Mouse (Mus musculus): ENCODE measurements around the gene Rnf207. TPM values are rescaled to one million over a fixed set of nuclear protein-coding genes. Genes with fewer than 3 reads are reported as not detected.

The Rnf207 gene
- polyA plus RNA-seq, 1 experiment from 2014 or later: 0.31 TPM

GRCm38 (mm10) chr4:152290385-152290784 lies 28.4 kb downstream of the Rnf207 start:
- Histone ChIP-seq H3K27ac (no peak overlapping the region), H3K4me1 (peaks cover 29% of the 10 kb centered on the region), H3K36me3 (no peaks in the 10 kb centered on the region), H3K27me3 (peaks cover 89% of the 10 kb centered on the region), H3K4me2 (peak overlapping the region; percentile 44), H3K4me3 (peak overlapping the region; percentile 29), H3K9me3 (no peaks in the 10 kb centered on the region), H3K9ac (no peak overlapping the region)
- ATAC-seq (ENCODE audit: insufficient number of reproducible peaks, low FRiP score, low TSS enrichment, low read depth): no peak
- under 1% methylated on average over 39 of the region's 39 CpGs for WGBS

GRCm38 (mm10) chr4:152288398-152288945 lies 30.3 kb downstream of the Rnf207 start:
- 54% methylated on average over 18 of the region's 18 CpGs for WGBS
- no peak for ATAC-seq (ENCODE audit: insufficient number of reproducible peaks, low FRiP score, low TSS enrichment, low read depth)

GRCm38 (mm10) chr4:152287317-152288120 lies 31.3 kb downstream of the Rnf207 start:
- H3K27ac ChIP-seq: no peak overlapping the region
- WGBS: 12% methylated on average over 19 of the region's 19 CpGs
- no peaks in the 10 kb centered on the region for H3K9me3 ChIP-seq
- H3K36me3 ChIP-seq: 0 out of 2 replicates have a peak, but pooled peaks cover 7% of the 10 kb centered on the region
- H3K9ac ChIP-seq: no peak overlapping the region
- no peak overlapping the region for H3K4me3 ChIP-seq
- peaks cover 38% of the 10 kb centered on the region for H3K4me1 ChIP-seq
- peaks cover 92% of the 10 kb centered on the region for H3K27me3 ChIP-seq
- ATAC-seq (ENCODE audit: insufficient number of reproducible peaks, low FRiP score, low TSS enrichment, low read depth): no peak
- H3K4me2 ChIP-seq: no peak overlapping the region

More at GRCm38 (mm10) chr4:152288398-152288945, 30.3 kb downstream of the Rnf207 start:
- H3K27me3 ChIP-seq: peaks cover 92% of the 10 kb centered on the region
- H3K4me3 ChIP-seq: no peak overlapping the region
- H3K4me2 ChIP-seq: no peak overlapping the region
- no peak overlapping the region for H3K9ac ChIP-seq
- H3K4me1 ChIP-seq: peaks cover 31% of the 10 kb centered on the region
- no peak overlapping the region for H3K27ac ChIP-seq
- H3K9me3 ChIP-seq: no peaks in the 10 kb centered on the region
- 0 out of 2 replicates have a peak, but pooled peaks cover 7% of the 10 kb centered on the region for H3K36me3 ChIP-seq

- H3K4me3 ChIP-seq: no peak overlapping the region; the same call in 1 of the 2 replicates
- H3K9me3 ChIP-seq: no peaks in the 10 kb centered on the region
- H3K4me1 ChIP-seq: peaks cover 40% of the 10 kb centered on the region
- H3K36me3 ChIP-seq: peaks cover 10% of the 10 kb centered on the region
- ATAC-seq (ENCODE audit: insufficient number of reproducible peaks, low FRiP score, low TSS enrichment, low read depth): no peak
- no peak overlapping the region for H3K9ac ChIP-seq
- peaks cover 92% of the 10 kb centered on the region for H3K27me3 ChIP-seq
- 3% methylated on average over 26 of the region's 26 CpGs for WGBS
- no peak overlapping the region for H3K27ac ChIP-seq
- H3K4me2 ChIP-seq: no peak overlapping the region
These were observed 31.9 kb downstream of the Rnf207 start for GRCm38 (mm10) chr4:152286887-152287286.

- no peak overlapping the region for H3K27ac ChIP-seq
- WGBS: 2% methylated on average over 32 of the region's 32 CpGs
- H3K4me1 ChIP-seq: peaks cover 40% of the 10 kb centered on the region
- ATAC-seq (ENCODE audit: insufficient number of reproducible peaks, low FRiP score, low TSS enrichment, low read depth): peak; percentile 12; the same call in 1 of the 2 replicates
- peaks cover 17% of the 10 kb centered on the region for H3K36me3 ChIP-seq
- H3K9me3 ChIP-seq: no peaks in the 10 kb centered on the region
- peak overlapping the region; percentile 23 for H3K4me3 ChIP-seq
- H3K27me3 ChIP-seq: peaks cover 92% of the 10 kb centered on the region
- peak overlapping the region; percentile 38 for H3K4me2 ChIP-seq
- H3K9ac ChIP-seq: no peak overlapping the region
These were observed 32.6 kb downstream of the Rnf207 start for GRCm38 (mm10) chr4:152286183-152286582.

GRCm38 (mm10) chr4:152285505-152285904 lies 33.3 kb downstream of the Rnf207 start:
- WGBS: 1% methylated on average over 10 of the region's 10 CpGs
- ATAC-seq (ENCODE audit: insufficient number of reproducible peaks, low FRiP score, low TSS enrichment, low read depth): no peak
- Histone ChIP-seq H3K36me3 (peaks cover 23% of the 10 kb centered on the region), H3K4me2 (no peak overlapping the region), H3K9me3 (no peaks in the 10 kb centered on the region), H3K4me1 (peaks cover 35% of the 10 kb centered on the region), H3K9ac (no peak overlapping the region), H3K27me3 (peaks cover 92% of the 10 kb centered on the region), H3K27ac (no peak overlapping the region), H3K4me3 (no peak overlapping the region)

GRCm38 (mm10) chr4:152283186-152283950 lies 35.4 kb downstream of the Rnf207 start:
- H3K36me3 ChIP-seq: peaks cover 39% of the 10 kb centered on the region

GRCm38 (mm10) chr4:152282721-152283120 lies 36.1 kb downstream of the Rnf207 start:
- Histone ChIP-seq H3K9ac (no peak overlapping the region), H3K4me2 (peak overlapping the region; percentile 63), H3K4me1 (peaks cover 28% of the 10 kb centered on the region), H3K4me3 (peak overlapping the region; percentile 35), H3K27me3 (peaks cover 86% of the 10 kb centered on the region), H3K27ac (no peak overlapping the region), H3K36me3 (peaks cover 39% of the 10 kb centered on the region), H3K9me3 (no peaks in the 10 kb centered on the region)
- ATAC-seq (ENCODE audit: insufficient number of reproducible peaks, low FRiP score, low TSS enrichment, low read depth): no peak
- 15% methylated on average over 34 of the region's 34 CpGs for WGBS

More at GRCm38 (mm10) chr4:152283186-152283950, 35.4 kb downstream of the Rnf207 start:
- Histone ChIP-seq H3K4me1 (peaks cover 28% of the 10 kb centered on the region), H3K4me2 (peak overlapping the region; percentile 63), H3K4me3 (peak overlapping the region; percentile 35), H3K9ac (no peak overlapping the region), H3K27me3 (peaks cover 92% of the 10 kb centered on the region), H3K9me3 (no peaks in the 10 kb centered on the region), H3K27ac (no peak overlapping the region)
- peak; percentile 66 for ATAC-seq (ENCODE audit: insufficient number of reproducible peaks, low FRiP score, low TSS enrichment, low read depth)
- WGBS: 6% methylated on average over 65 of the region's 70 CpGs

- peaks cover 39% of the 10 kb centered on the region for H3K36me3 ChIP-seq
- no peak overlapping the region for H3K4me3 ChIP-seq
- H3K4me2 ChIP-seq: no peak overlapping the region
- H3K27ac ChIP-seq: no peak overlapping the region
- H3K4me1 ChIP-seq: peaks cover 26% of the 10 kb centered on the region
- no peaks in the 10 kb centered on the region for H3K9me3 ChIP-seq
- WGBS: 51% methylated on average over 15 of the region's 15 CpGs
- no peak overlapping the region for H3K9ac ChIP-seq
- peaks cover 77% of the 10 kb centered on the region for H3K27me3 ChIP-seq
- ATAC-seq (ENCODE audit: insufficient number of reproducible peaks, low FRiP score, low TSS enrichment, low read depth): no peak
These were observed 37.2 kb downstream of the Rnf207 start for GRCm38 (mm10) chr4:152281601-152282000.

GRCm38 (mm10) chr4:152278986-152279385 lies 39.8 kb downstream of the Rnf207 start:
- ATAC-seq (ENCODE audit: insufficient number of reproducible peaks, low FRiP score, low TSS enrichment, low read depth): no peak
- H3K4me1 ChIP-seq: peaks cover 42% of the 10 kb centered on the region
- peaks cover 58% of the 10 kb centered on the region for H3K27me3 ChIP-seq
- H3K4me2 ChIP-seq: no peak overlapping the region
- H3K4me3 ChIP-seq: no peak overlapping the region
- no peak overlapping the region for H3K9ac ChIP-seq
- no peak overlapping the region for H3K27ac ChIP-seq
- 88% methylated on average over 23 of the region's 23 CpGs for WGBS
- H3K9me3 ChIP-seq: no peaks in the 10 kb centered on the region
- H3K36me3 ChIP-seq: peaks cover 36% of the 10 kb centered on the region

- Histone ChIP-seq H3K36me3 (peaks cover 32% of the 10 kb centered on the region), H3K4me3 (no peak overlapping the region), H3K4me1 (peaks cover 45% of the 10 kb centered on the region), H3K27me3 (peaks cover 48% of the 10 kb centered on the region), H3K9me3 (no peaks in the 10 kb centered on the region), H3K9ac (no peak overlapping the region), H3K27ac (no peak overlapping the region), H3K4me2 (no peak overlapping the region)
- no peak for ATAC-seq (ENCODE audit: insufficient number of reproducible peaks, low FRiP score, low TSS enrichment, low read depth)
- WGBS: 58% methylated on average over 2 of the region's 2 CpGs
These were observed 40.9 kb downstream of the Rnf207 start for GRCm38 (mm10) chr4:152277916-152278315.

Data from limb, embryonic 15.5 days (tissue).